Comparison of ENCODE assay signal across 8 mouse cellular contexts in genomic region chr17:3114358-3114719, GRCm38 (mm10). TPM values are rescaled to one million over a fixed set of nuclear protein-coding genes. Genes with fewer than 3 reads are reported as not detected.
DNase-seq lines count a peak whose midpoint lies in the region; ATAC-seq and TF ChIP-seq lines count a peak whose summit lies in the region.

No protein-coding gene starts in this region.

- H3K9me3 ChIP-seq in lung, embryonic 15.5 days = no peaks in the 10 kb centered on the region
- H3K9me3 ChIP-seq in hindbrain, embryonic 11.5 days (ENCODE audit: control insufficient read depth, low read length) = no peaks in the 10 kb centered on the region

- no peaks in the 10 kb centered on the region for H3K27me3 ChIP-seq in lung, embryonic 15.5 days
- no peaks in the 10 kb centered on the region for H3K27me3 ChIP-seq in hindbrain, embryonic 11.5 days (ENCODE audit: control insufficient read depth, insufficient read depth, low read length)

- TF ChIP-seq POLR2A in brain, embryonic 14.5 days (IDR thresholded peaks at IDR 0.05; ENCODE audit: borderline replicate concordance, extremely low read depth, insufficient read depth, insufficient read length, poor library complexity, severe bottlenecking) = no peak

- under 1% methylated on average over 30 of the region's 31 CpGs for WGBS in lung, embryonic 15.5 days
- under 1% methylated on average over 31 of the region's 31 CpGs for WGBS in hindbrain, embryonic 11.5 days

- peak; percentile 62 for ATAC-seq in lung, embryonic 15.5 days (ENCODE audit: borderline replicate concordance, extremely low read depth, low FRiP score, low TSS enrichment)
- peak; percentile 83 for ATAC-seq in hindbrain, embryonic 11.5 days (ENCODE audit: low FRiP score)
- peak; percentile 57 for ATAC-seq in megakaryocyte progenitor cell, adult 5-6 weeks (replicated peaks; ENCODE audit: poor library complexity)

- no peak for DNase-seq in lung, postnatal 14 days
- DNase-seq in brain, embryonic 14.5 days (ENCODE audit: low read depth) = no peak
- no peak for DNase-seq in hindbrain, embryonic 11.5 days (ENCODE audit: low spot score)
- peak; percentile 86 for DNase-seq in thymus, postnatal 4 days
- no peak for DNase-seq in kidney, adult 18-20 months
- no peak for DNase-seq in urinary bladder, postnatal 25 days (ENCODE audit: low spot score)

- H3K4me3 ChIP-seq in lung, embryonic 15.5 days = peak overlapping the region; percentile 93
- H3K4me3 ChIP-seq in hindbrain, embryonic 11.5 days (ENCODE audit: low read depth, low read length) = peak overlapping the region; percentile 98

- H3K4me2 ChIP-seq in lung, embryonic 15.5 days = peak overlapping the region; percentile 70
- H3K4me2 ChIP-seq in hindbrain, embryonic 11.5 days (replicated peaks; ENCODE audit: low read depth, low read length) = peak overlapping the region; percentile 41

- H3K36me3 ChIP-seq in lung, embryonic 15.5 days = no peaks in the 10 kb centered on the region
- H3K36me3 ChIP-seq in hindbrain, embryonic 11.5 days (ENCODE audit: control insufficient read depth, insufficient read depth, low read length) = no peaks in the 10 kb centered on the region

- peak overlapping the region; percentile 91 for H3K9ac ChIP-seq in lung, embryonic 15.5 days
- H3K9ac ChIP-seq in hindbrain, embryonic 11.5 days (ENCODE audit: low read depth, low read length) = peak overlapping the region; percentile 96

- peak; percentile 10; the same call in 1 of the 2 replicates for TF ChIP-seq CTCF in brain, embryonic 14.5 days (IDR thresholded peaks at IDR 0.05; ENCODE audit: borderline replicate concordance, extremely low read depth, insufficient read depth, insufficient read length)

- H3K4me1 ChIP-seq in lung, embryonic 15.5 days = peaks cover 15% of the 10 kb centered on the region
- H3K4me1 ChIP-seq in hindbrain, embryonic 11.5 days (replicated peaks; ENCODE audit: control insufficient read depth, insufficient read depth, low read length) = no peaks in the 10 kb centered on the region

- H3K27ac ChIP-seq in lung, embryonic 15.5 days = peak overlapping the region; percentile 100
- peak overlapping the region; percentile 99 for H3K27ac ChIP-seq in hindbrain, embryonic 11.5 days (ENCODE audit: low read depth, low read length)

RNA-seq across cellular contexts. Expression of gene Scaf8, which starts 0.4 kb away (rescaled TPM):
- 18.4 and 19.4 TPM in 2 replicates for polyA plus RNA-seq in lung, embryonic 15.5 days (2015; fragmentation: Nextera tagmentation; extraction: Ambion mirVana)
- polyA plus RNA-seq in brain, embryonic 14.5 days (2012; rRNA removed) = 42.9 and 44.4 TPM in 2 replicates
- 24.3 and 25.9 TPM in 2 replicates for polyA plus RNA-seq in hindbrain, embryonic 11.5 days (2014; fragmentation: Nextera tagmentation; extraction: Ambion mirVana)
- 35.9 and 37.9 TPM in 2 replicates for total RNA-seq in megakaryocyte progenitor cell, adult 5-6 weeks (2015)
- 30.2 and 35.3 TPM in 2 replicates for total RNA-seq in megakaryocyte progenitor cell, adult 5-6 weeks (2017)
